Mouse (Mus musculus) embryo, embryonic 10.5 days (tissue): ENCODE results near the gene Macrod2.
A peak's percentile ranks its signal among the peaks of the same experiment; 100 is the strongest.

ENCODE experiments used
- DNase-seq: peaks from one replicate; pipeline ENCODE4 v3.0.0-alpha.2; 2015; ENCODE audit warnings: low spot score

Macrod2 gene

GRCm38 (mm10) chr2:141057455-141057833 lies 662.3 kb downstream of the Macrod2 start:
- no peak for DNase-seq

- peak; percentile 31 for DNase-seq
Measured at GRCm38 (mm10) chr2:141073981-141074855, 679.1 kb downstream of the Macrod2 start.

- DNase-seq = no peak
Measured at GRCm38 (mm10) chr2:141078221-141078620, 683.1 kb downstream of the Macrod2 start.

- DNase-seq = peak; percentile 19
Measured at GRCm38 (mm10) chr2:141091320-141091719, 696.2 kb downstream of the Macrod2 start.

- no peak for DNase-seq
Measured at GRCm38 (mm10) chr2:141117579-141117978, 722.5 kb downstream of the Macrod2 start.

- DNase-seq = no peak
Measured at GRCm38 (mm10) chr2:141123875-141124274, 728.8 kb downstream of the Macrod2 start.

- DNase-seq = no peak
Measured at GRCm38 (mm10) chr2:141125638-141126037, 730.5 kb downstream of the Macrod2 start.

- no peak for DNase-seq
Measured at GRCm38 (mm10) chr2:141142266-141142665, 747.2 kb downstream of the Macrod2 start.

- no peak for DNase-seq
Measured at GRCm38 (mm10) chr2:141152011-141152772, 757.1 kb downstream of the Macrod2 start.

GRCm38 (mm10) chr2:141155972-141156371 lies 760.9 kb downstream of the Macrod2 start:
- DNase-seq = no peak

GRCm38 (mm10) chr2:141156979-141157593 lies 762.0 kb downstream of the Macrod2 start:
- peak; percentile 19 for DNase-seq

- no peak for DNase-seq
Measured at GRCm38 (mm10) chr2:141158161-141158560, 763.1 kb downstream of the Macrod2 start.

GRCm38 (mm10) chr2:141163918-141164317 lies 768.8 kb downstream of the Macrod2 start:
- DNase-seq = peak; percentile 14

- no peak for DNase-seq
Measured at GRCm38 (mm10) chr2:141169586-141169985, 774.5 kb downstream of the Macrod2 start.

GRCm38 (mm10) chr2:141173167-141173566 lies 778.1 kb downstream of the Macrod2 start:
- peak; percentile 62 for DNase-seq

- DNase-seq = peak; percentile 29
Measured at GRCm38 (mm10) chr2:141173607-141174006, 778.5 kb downstream of the Macrod2 start.

GRCm38 (mm10) chr2:141180656-141181055 lies 785.5 kb downstream of the Macrod2 start:
- DNase-seq = no peak

GRCm38 (mm10) chr2:141182034-141182759 lies 787.1 kb downstream of the Macrod2 start:
- DNase-seq = peak; percentile 29

- no peak for DNase-seq
Measured at GRCm38 (mm10) chr2:141194476-141194875, 799.4 kb downstream of the Macrod2 start.

- DNase-seq = no peak
Measured at GRCm38 (mm10) chr2:141200481-141200880, 805.4 kb downstream of the Macrod2 start.

- DNase-seq = peak; percentile 44
Measured at GRCm38 (mm10) chr2:141201303-141202014, 806.4 kb downstream of the Macrod2 start.
